Mouse (Mus musculus) layer of hippocampus, adult 8-10 months (tissue): Measurements from ENCODE around the gene Depdc5. TPM values are rescaled to one million over a fixed set of nuclear protein-coding genes. Genes with fewer than 3 reads are reported as not detected.
"Not testable (repeated sequence)": the region's sequence is repeated elsewhere in the genome, so short reads cannot be mapped to it uniquely, and the experiment has no call there.

ENCODE experiments used
- DNase-seq, 2 experiments: peaks; one replicate each; pipeline ENCODE4 v3.0.0; 2022; ENCODE audit warnings: low spot score in 2 of 2
- total RNA-seq, 4 experiments: library from RNA; stranded (reverse); gene quantifications; 2 replicates each; pipeline ENCODE4 v1.2.4; 2022

Depdc5 gene
- total RNA-seq, 4 experiments from 2014 or later = 68.2 to 75.3 (median 72.5) TPM

DNA sequence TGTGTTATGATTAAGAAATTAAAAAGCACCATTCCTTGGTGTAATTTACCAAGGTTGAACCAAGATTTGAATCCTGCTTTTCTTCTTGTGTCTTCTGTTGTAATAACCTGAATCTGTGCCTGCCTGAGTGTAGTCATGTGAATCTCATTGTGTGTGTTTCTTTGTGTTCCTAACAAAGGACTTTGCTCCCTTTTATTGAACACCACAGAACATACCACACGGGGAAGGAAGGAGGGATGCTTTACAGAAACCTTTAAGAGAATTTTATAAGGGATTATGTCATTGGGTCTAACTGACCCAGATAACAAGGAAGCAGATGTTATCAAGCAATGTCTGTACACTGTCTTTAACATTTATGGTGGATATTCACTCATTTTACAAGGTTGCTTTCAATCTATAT, 44.0 kb downstream of the Depdc5 start:
- no peak for DNase-seq

DNA sequence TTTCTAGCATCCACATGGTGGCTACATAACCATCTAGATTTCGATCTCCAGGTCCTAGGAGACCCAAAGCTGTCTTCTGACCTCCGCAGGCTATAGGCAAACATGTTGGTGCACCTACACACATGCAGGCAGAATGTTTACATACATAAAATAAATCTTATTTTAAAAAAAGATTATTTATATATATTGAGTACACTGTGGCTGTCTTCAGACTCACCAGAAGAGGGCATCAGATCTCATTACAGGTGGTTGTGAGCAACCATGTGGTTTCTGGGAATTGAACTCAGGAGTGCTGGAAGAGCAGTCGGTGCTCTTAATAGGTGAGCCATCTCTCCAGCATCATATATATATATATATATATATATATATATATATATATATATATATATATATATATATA, 50.6 kb downstream of the Depdc5 start:
- DNase-seq = no peak

DNA sequence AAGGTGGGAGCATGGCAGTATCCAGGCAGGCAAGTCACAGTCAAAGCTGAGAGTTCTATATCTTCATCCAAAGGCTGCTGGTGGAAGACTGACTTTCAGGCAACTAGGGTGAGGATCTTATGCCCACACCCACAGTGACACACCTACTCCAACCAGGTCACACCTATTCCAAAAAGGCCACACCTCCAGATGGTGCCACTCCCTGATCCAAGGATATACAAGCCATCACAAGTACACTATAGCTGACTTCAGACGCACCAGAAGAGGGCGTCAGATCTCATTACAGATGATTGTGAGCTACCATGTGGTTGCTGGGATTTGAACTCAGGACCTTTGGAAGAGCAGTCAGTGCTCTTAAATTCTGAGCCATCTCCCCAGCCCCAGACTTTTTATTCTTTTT, 55.8 kb downstream of the Depdc5 start:
- not testable (repeated sequence) for DNase-seq

DNA sequence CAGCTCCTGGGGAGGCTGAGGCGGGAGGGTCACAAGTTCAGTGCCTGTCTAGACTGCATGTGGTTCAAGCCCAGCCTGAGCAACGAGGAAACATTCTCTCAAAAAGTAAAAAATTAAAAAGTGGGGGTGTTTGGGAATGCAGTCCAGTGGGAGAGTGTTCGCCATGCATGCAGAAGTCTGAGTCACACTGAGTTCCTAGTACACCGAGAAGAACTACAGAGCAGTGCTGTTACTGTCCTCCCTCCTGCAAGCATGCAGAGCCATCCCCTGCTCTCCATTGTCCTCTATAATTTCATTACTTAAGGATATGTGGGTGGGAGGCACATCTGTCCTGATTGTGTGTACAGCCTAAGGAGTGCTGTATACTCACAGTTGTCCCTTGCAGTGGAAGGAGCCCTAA, 59.4 kb downstream of the Depdc5 start:
- no peak for DNase-seq

DNA sequence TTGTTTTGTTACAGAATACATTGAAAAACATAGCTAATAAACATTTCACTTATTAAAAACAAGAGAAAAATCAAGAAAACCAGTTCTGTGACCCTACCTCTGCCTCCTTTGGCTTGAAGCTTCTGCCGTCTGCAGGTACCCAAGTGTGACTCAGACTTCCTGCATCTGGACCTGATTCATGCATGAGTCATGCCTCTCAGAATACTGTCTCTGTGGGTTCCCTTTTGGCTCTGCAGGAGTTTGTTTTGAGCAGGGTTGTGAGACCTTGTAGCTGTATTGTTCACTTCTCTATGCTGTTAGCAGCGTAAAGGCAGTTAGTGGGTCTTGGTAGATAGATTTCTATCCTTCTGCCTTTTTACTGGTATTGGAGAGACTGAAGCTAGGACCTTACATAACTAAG, 67.3 kb downstream of the Depdc5 start:
- DNase-seq = peak in 1 of 2 experiments; percentile 28

DNA sequence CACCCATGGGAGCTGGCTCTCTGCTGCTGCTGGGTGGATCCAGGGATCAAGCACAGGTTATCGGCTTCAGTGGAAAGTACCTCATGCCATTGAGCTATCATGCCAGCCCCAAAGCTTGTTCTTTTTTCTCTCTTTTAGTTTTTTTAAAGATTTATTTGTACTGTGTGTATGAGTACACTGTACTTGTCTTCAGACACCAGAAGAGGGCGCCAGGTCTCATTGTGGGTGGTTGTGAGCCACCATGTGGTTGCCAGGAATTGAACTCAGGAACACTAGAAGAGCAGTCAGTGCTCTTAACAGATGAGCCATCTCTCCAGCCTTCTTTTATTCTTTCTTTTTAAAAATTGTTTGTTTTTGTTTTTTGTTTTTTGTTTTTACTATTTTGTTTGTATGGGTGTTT, 71.2 kb downstream of the Depdc5 start:
- no peak for DNase-seq

DNA sequence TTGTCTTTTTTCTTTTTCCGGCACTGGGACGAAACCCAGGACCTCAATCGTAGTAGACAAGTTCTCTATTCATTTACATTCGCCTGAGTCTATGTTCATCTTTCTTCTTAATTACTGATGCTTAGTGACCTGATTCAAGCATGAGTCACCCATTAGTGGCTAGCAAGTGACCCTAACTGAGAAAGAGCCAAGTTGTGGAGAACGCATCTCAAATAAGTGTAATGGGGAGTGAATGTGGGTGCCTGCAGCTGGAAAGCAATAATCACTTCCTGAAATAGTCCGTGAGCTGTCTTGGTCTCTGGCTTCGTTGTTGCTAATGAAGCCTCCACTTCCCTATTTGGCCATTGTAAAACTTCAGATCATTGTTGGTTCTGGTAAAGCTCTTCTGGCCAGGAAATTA, 77.1 kb downstream of the Depdc5 start:
- no peak for DNase-seq

DNA sequence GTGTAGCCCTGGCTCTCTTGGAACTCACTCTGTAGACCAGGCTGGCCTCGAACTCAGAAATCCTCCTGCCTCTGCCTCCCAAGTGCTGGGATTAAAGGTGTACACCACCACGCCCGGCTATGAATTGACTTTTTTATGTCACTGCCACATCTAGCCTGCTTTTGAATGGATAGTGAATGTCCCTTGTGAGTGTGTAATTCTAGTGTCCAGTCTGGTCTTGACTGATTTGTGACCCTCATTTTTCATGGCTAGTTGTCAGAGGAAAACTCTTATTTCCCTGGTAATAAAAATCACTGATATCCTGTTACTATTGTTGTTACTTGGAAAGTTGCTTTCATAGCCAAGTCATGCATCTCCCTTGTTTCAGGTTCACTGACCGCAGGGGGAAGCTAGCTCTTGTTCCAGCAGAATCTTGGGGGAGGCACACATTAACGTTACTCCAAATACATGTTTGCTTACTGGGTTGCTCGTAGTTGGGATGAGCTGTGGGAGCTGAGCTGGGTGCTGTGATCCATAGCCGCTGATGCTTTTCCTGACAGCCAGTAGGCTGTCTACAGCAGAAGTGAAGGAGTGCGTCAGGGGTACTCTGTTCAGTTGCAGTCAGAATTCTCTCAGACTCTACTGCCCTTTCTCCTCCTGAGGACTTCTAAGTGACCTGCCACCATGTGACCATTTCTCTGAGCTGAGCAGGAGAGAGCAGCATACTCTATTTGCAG, 77.9 kb downstream of the Depdc5 start:
- DNase-seq = no peak

DNA sequence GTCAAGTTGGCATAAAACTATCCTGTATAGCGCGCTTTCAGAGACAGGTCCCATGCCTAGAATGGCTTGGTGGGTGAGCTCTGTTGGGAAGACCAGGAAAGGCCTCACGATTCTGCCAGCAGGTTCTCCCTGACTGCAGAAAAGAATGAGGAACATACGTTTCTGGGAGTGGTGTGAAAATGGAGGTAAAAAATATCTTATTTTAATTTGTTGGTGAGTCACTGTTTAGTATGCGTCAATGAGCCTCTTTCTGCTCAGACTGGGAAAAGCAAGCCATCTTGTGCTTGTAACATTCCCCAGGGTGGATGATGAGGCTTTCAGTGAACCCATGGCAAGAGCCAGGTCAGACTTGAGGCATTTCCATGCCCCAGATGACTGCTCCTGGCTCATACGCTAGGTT, 86.6 kb downstream of the Depdc5 start:
- DNase-seq = no peak

DNA sequence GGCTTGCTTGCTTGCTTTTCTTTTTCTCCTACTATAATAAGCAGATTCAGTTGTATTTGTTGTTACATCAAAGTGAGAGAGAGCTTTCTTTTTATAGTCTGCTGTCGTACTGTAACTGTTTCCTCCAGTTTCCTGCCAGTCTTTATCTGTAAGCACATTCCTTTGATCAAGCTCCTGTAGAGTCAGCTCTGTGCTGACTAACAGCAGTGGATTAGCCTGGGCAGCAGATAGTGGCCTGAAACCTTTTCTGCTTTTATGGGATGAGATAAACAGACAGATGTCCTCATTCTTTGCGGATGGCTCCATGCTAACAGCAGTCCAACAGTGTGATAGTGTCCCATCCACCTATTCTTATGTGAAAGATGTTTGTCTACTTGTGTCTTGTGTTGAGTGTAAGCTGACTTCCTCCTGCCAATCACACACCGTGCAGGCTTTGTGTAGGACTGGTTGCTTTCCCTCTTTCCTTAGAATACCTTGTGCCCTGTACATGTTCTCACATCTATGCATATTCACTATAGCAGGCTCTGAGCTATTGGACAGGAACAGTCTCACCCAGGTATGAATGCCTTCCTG, 87.3 kb downstream of the Depdc5 start:
- no peak for DNase-seq

DNA sequence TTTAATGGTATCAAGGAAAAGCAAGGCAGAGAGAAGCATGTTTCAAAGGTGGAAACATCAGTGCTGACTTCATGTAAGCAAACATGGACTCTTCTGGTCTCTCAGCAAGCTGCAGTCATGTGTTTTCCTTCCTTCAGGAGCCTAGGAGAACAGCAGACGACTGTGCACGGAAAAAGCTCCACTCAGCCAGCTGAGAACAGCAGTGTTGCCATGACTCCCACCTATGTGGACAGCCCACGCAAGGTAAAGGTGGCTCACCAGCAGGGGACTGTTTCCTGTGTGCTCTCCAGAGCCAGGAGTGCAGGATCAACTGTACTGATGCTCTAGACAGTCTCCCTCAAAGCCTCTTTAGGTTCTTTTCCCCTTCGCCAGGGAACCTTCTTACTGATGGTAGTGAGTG, 92.2 kb downstream of the Depdc5 start:
- no peak for DNase-seq

DNA sequence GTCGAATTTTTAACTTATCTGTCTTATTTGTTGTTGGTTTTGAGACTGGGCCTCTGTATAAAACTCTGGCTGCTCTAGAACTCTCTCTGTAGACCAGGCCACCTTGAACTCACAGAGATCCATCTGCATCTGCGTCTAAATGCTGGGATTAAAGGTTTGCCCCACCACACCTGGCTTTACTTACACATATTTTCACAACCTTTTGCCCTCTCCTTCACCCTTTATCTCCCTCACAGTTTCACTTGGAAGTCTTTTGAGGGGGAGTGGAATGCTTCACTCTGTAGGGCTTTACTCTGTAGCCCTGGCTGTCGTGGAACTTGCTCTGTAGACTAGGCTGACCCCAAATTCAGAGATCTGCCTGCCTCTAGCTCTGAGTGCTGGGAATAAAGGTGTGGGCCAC, 98.1 kb downstream of the Depdc5 start:
- DNase-seq = no peak

DNA sequence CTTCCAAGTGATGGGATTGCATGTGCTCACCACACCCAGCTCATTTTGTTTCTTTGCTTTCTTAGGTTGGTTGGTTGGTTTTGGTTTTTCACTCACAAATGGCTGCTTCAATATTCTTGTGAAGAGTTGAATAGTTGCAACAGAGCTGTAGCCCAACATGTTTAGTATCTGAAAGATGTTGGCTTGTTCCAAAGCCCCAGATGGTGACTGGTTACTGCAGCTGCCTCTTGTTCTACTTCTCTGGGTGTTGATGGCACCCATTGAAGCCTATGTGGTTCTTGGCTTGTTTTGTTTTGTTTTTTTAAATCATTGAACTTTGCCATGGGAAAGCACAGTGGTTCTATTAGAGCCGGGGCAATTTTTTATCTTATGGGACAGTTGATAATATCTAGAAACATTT, 99.1 kb downstream of the Depdc5 start:
- peak in 1 of 2 experiments; percentile 34 for DNase-seq

DNA sequence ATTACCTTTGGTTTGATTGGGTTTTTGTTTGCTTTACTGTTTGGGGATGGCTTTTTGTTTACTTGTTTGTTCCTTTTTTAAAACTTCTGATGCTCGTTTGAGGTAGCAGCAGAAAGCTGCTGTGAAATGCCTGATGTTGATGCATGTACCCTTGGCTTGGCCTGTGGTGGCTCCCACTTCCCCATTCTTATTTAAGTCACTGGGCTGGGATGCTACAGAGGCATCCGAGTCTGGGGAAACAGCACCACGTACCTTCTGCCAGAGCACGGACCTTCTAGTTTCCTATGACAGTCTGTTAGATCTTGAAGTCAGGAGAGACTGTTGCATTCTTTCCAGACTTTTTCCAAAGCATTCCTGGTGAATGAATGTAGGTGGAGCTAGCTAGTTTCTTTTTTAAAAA, 113.0 kb downstream of the Depdc5 start:
- no peak for DNase-seq

DNA sequence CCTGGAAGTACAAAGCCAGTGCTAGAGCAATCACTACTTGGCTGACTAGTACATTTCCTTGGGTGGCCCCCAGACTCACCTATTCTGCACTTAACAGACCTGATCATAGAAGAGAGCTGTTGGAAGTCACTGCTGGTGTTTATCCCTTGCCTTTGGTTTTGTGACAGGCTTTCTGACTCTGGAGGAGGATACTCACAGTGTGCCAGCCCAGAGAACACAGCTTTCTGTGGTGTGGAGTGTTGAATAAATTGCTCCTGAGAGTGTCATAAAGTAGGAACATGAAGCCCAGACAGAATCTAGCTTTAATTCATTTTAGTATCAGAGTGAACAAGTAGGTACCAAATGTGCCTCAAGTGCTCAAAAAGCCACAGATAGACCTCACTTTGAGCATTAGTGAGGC, 113.7 kb downstream of the Depdc5 start:
- no peak for DNase-seq

DNA sequence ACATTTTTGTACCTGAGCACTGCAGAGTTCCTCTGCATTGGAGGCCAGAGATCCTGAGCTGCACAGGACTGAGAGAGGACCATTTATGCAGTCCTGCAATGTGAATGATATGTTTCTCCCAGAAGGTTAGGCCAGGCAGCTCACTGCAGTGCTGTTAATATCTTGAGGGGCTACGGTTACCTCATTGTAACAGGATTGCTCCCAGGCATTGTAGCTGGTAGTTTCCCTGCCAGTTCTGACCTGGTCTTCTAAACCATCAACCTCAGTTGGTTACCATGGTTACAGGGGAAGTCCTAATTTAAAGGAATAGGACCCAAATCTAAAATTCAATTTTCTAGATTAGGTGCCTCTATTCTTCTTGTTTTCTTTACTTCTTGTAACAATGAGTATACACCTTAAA, 121.9 kb downstream of the Depdc5 start:
- no peak for DNase-seq

DNA sequence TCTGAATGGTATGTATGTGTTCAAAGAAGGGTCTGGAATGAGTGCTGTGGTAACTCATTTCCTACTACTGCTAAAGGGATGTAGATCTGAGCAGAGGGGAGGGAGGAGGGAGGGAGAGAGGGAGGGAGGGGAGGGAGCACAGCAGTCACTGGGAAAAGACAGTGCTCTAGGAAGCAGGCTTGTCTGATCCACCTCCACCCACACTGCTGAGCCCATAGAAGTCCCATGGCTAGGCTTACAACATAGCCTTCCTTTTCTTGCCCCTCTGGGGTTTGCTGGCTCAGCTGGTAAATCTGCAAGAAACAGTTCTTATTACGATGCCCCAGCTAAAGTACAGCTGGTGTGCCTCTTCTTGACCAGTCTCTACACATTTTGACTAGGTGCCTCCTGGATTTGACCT, 124.4 kb downstream of the Depdc5 start:
- DNase-seq = no peak

DNA sequence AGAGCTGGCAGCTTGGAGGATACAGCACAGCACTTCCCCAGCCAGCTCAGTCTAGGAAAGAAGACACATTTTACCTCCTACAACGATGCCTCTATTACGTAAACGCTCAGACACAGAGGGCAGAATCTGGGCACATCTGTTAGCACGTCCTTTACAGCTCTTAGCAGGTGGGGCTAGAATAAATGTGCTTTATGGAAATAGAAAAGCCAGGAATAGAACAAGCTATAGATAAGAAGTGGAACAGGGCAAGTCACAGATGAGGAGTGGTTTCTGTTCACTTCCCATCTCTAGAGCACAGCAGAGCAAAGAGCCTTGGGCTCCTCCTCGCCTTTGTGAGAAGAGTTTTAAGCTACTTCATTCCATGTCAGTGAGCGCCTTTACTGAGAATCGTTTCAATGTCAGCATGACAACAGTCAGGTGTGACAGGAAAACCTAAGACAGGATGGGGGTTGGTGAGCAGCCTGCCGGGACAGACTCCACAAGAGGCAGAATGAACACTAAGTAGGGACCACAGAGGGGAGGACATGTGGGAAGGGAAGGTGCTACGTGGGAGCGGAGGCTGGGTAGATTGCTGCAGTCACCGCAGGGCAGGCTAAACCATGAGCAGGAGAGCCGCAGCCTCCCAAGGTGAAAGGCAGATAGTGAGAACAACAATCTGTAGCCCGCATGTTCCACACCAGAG, 126.6 kb downstream of the Depdc5 start:
- DNase-seq = peak in 1 of 2 experiments; percentile 45

DNA sequence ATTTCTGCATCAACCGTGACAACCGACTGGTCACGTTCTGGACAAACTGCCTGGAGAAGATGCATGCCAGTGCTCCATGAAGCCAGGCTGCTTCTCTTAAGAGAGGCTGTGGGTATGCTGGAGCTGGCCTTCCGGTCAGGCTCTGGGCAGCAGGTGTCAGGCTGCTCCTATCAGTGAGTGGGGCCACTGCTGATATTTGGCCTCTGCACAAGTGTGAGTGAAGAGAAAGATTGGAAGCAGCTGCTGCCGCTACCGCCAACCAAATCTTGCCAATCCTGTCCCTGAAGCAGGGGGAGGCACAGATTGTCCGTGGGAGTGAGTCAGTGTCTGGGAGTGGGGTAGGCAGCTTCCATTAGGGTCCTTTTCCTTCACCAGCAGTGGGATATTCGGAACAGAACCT, 127.7 kb downstream of the Depdc5 start:
- peak; percentile 90 for DNase-seq

DNA sequence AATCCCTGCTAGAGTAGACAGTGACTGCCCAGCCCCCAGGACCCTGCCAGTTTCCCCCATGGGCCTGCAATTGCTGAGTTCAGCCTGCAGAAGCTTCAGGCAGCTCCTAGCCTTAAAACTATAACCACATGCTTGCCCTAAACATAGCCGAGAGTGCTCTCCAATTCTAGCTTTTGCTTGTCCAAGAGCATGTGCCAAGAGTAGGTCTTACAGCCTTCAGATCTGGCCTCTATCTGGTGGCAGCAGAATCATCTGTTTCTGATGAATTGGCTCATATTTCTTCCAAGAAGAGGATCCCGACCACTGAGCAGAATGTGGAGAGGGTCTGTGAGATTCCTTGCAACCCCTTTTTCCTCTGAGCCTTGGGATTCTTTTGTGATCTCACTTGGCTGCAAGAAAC, 131.0 kb downstream of the Depdc5 start:
- no peak for DNase-seq

DNA sequence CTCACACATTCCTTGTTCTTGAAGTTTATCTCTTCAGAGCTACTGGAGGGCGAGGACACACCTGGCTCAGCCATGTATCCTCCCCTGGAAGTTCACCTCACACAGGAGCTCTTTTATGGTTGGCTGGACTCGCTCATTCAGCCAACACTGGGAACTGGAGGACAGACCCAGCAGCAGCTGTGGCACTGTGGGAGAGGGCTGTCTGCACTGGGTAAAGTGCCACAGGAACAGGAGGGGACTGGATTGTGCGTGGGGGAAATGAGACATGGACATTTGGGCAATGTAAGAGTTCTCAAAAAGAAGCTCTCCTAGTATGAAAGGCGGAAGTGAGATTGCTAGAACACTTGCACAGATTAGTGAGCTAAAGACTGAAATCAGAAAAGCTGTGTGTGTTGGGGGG, 132.3 kb downstream of the Depdc5 start:
- no peak for DNase-seq

DNA sequence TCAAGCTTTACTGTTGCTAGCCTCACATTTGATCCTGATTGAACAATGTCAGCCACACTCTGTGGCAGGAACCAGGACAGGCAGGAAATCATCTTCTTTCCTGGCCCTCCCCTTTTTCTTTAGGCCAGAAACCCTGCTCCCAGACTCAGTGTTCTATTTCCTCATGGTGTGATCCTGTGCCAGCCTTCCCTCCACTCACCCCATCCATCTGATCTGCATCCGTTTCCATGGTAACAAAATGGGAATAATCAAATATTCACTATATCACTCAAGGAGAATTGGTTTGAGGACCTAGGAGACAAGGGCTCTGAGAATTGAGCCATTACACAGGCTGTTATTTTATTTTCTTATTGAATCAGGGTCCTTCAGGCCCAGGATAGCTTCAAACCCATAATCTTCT, 133.1 kb downstream of the Depdc5 start:
- DNase-seq = no peak

DNA sequence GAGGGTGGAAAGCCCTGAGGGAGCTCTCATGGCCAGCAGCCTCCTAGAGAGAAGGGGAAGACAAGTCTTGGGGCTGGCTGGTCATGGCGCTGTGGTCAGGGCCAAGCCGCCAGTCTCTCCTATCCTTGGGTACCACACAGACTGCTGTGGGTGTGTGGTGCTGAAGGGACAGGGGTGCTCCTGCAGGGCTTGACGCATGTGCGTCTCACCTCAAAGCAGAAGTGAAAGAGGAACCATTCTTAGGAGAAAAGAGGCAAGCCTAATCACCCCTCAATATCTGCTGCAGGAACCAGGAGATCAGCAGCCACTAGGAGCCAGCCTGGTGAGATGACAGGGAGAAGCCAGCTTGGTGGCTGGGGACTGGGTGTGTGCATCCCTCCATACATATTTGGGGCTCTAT, 134.2 kb downstream of the Depdc5 start:
- no peak for DNase-seq
